Mouse (Mus musculus) hindbrain, embryonic 10.5 days (tissue): ENCODE results near the gene Trp53bp1. TPM values are rescaled to one million over a fixed set of nuclear protein-coding genes. Genes with fewer than 3 reads are reported as not detected.
A peak's percentile ranks its signal among the peaks of the same experiment; 100 is the strongest.

Experiments used
- DNase-seq: peaks from one replicate; pipeline ENCODE4 v3.0.0-alpha.2; 2017; ENCODE audit warnings: low spot score
- H3K27ac ChIP-seq: fragments of 300-500 bp; sonication (generic); 2 replicates; pipeline ENCODE4 v1.5.1; 2016; ENCODE audit warnings: mild to moderate bottlenecking, moderate library complexity
- H3K27me3 ChIP-seq: fragments of 300-500 bp; sonication (generic); 2 replicates; pipeline ENCODE4 v1.6.1; 2016; ENCODE audit warnings: mild to moderate bottlenecking; ENCODE audit not compliant: poor library complexity, insufficient read depth, severe bottlenecking
- H3K36me3 ChIP-seq: fragments of 300-500 bp; sonication (generic); 2 replicates; pipeline ENCODE4 v1.6.1; 2016; ENCODE audit warnings: mild to moderate bottlenecking, moderate library complexity
- H3K4me1 ChIP-seq: fragments of 300-500 bp; sonication (generic); replicated peaks from 2 replicates; pipeline ENCODE4 v1.6.1; 2016; ENCODE audit warnings: mild to moderate bottlenecking
- H3K4me3 ChIP-seq: fragments of 300-500 bp; sonication (generic); 2 replicates; pipeline ENCODE4 v1.5.1; 2016; ENCODE audit warnings: mild to moderate bottlenecking, moderate library complexity
- H3K9me3 ChIP-seq: fragments of 300-500 bp; sonication (generic); 2 replicates; pipeline ENCODE4 v1.6.1; 2016; ENCODE audit warnings: mild to moderate bottlenecking, moderate library complexity
- WGBS: fragments of 180-500 bp; shearing (Covaris S2); methylation state at CpG from one replicate; pipeline ENCODE4 v1.1.7; 2016; 5-methylcytosine and 5-hydroxymethylcytosine counted together
- polyA plus RNA-seq: library from polyadenylated mRNA; unstranded; fragments of >200 nt; fragmentation: Nextera tagmentation; extraction: Ambion mirVana; gene quantifications from 2 replicates; pipeline ENCODE4 v1.2.1, GENCODE M21; 2016

Gene Trp53bp1
- polyA plus RNA-seq, 1 experiment from 2014 or later, result 123 TPM

DNA sequence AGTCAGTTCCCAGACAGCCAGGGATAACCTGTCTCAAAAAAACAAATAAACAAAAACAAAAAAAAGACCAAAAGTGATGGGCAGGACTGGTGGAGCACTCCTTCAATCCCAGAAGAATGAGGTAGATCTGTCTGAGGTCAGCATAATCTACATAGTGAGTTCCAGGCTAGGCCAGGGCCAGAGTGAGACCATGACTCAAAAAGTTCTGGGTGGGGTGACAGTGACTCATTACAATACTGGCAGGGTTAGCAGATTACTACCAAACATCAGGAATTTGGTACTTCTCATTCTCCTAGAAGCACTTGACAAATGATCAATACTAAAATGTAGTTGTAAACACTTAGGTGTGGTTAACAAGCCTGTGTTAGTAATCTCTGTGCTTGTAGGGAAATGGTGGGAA, 51.2 kb downstream of the Trp53bp1 start:
- Histone ChIP-seq H3K27me3 (no peaks in the 10 kb centered on the region), H3K36me3 (peaks cover 99% of the 10 kb centered on the region)
- no peak for DNase-seq

DNA sequence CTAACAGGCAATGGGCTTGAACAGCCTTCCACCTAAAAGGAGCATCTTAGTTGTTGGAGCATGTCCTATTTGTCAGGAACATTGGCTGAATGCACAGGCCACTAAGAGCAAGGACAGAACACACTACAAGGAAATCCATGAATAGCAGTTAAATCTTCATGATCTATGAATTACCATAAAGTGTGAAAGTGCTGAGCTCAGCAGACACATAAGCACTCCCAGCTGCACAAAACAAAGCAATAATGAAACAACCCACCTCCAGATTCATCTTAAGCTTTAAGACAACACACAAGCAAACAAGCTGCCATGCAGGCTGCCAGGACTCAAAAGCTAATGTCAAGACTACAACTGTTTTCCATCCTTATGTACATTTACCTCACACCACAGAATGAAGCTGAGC, 52.0 kb downstream of the Trp53bp1 start:
- Histone ChIP-seq H3K27ac (no peak overlapping the region), H3K27me3 (no peaks in the 10 kb centered on the region), H3K36me3 (peaks cover 99% of the 10 kb centered on the region), H3K9me3 (no peaks in the 10 kb centered on the region), H3K4me3 (no peak overlapping the region), H3K4me1 (peaks cover 3% of the 10 kb centered on the region; the same call in 1 of the 2 replicates)
- DNase-seq, result no peak

More for the DNA sequence above, 51.2 kb downstream of the Trp53bp1 start:
- Histone ChIP-seq H3K9me3 (no peaks in the 10 kb centered on the region), H3K4me1 (peaks cover 3% of the 10 kb centered on the region; the same call in 1 of the 2 replicates), H3K4me3 (no peak overlapping the region), H3K27ac (no peak overlapping the region)

DNA sequence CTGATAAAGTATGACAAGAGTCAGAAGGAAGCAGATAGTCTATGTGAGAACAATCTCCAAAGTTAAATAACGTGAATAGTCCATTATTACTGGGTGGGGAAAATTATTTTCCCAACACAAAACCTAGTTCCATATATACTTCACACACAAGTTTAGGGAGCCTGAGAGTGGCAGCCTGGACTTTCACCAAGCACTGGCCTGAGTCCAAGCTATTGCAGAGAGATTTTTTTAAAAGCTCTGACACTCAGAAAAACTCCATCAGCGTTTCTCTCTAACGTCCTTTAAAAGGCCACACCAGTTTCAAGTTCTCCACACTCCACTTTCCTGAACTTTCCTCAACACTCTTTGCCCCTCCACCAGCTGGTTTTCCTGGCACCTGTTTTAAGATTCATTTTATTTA, 56.7 kb downstream of the Trp53bp1 start:
- Histone ChIP-seq H3K36me3 (peaks cover 100% of the 10 kb centered on the region), H3K4me3 (no peak overlapping the region), H3K27me3 (no peaks in the 10 kb centered on the region), H3K4me1 (no peaks in the 10 kb centered on the region), H3K9me3 (no peaks in the 10 kb centered on the region), H3K27ac (no peak overlapping the region)
- 97% methylated on average over 3 of the region's 3 CpGs for WGBS
- no peak for DNase-seq

DNA sequence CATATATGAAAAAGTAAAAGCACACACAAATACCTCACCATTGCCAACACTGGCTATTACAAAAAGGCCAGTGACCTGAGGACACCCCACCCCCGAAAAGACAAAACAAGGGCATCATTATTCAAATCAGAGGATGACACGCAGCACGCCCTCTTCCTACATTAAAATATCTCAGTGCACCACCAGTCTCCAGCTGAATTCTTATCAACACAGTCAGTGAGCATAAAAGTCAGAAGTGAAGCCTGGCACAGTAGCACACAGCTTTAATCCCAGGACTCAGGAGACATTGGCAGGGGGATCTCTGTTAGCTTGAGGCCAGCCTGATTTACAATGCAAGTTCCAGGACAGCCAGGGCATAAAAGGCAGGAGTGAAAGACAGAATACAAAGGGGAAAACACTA, 64.7 kb downstream of the Trp53bp1 start:
- DNase-seq, result no peak
- 92% methylated on average over 3 of the region's 3 CpGs for WGBS
- Histone ChIP-seq H3K4me1 (no peaks in the 10 kb centered on the region), H3K36me3 (peaks cover 100% of the 10 kb centered on the region), H3K9me3 (no peaks in the 10 kb centered on the region), H3K27ac (no peak overlapping the region), H3K27me3 (no peaks in the 10 kb centered on the region), H3K4me3 (no peak overlapping the region)

DNA sequence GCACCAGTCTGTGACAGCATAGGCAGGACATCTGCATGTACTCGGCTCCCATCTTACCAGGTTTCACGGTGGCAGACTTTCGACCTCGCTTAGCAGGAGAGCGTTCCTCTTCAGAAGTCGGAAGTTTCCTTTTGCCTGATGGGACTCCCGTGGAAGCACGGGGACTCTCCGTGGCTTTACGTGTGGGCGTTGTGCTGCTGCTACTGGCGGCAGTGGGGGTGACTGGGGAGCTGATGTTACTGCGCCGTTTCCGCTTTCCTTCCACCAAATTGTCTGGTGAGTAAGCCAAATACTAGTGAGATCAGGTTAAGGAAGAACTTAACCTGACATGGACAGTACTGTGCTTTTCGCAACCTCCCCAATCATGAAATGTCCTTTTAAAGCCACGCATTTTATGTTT, 66.9 kb downstream of the Trp53bp1 start:
- H3K4me1 ChIP-seq, result no peaks in the 10 kb centered on the region
- WGBS, result 95% methylated on average over 17 of the region's 17 CpGs
- H3K9me3 ChIP-seq, result no peaks in the 10 kb centered on the region
- no peak overlapping the region for H3K4me3 ChIP-seq
- DNase-seq, result no peak
- peaks cover 100% of the 10 kb centered on the region for H3K36me3 ChIP-seq
- no peak overlapping the region for H3K27ac ChIP-seq
- H3K27me3 ChIP-seq, result no peaks in the 10 kb centered on the region

DNA sequence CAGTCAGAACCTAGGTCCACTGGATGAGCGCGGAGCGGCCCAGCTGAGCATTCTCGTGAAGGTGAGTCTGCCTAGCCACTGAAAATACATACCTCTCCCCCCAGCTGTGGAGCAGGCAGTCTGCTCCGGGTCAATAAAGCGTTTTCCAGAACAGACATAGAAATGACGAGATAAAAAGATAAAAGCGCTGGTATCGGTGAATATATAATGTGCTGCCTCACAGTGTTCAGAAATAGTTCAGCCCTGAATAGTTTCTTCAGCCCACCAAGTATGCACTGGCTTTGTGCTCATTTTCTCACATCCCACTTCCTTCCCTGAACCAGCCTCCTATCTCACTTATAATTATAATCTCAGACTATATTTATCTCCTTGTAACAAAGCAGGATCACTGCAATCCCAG, 75.7 kb downstream of the Trp53bp1 start:
- Histone ChIP-seq H3K36me3 (peaks cover 98% of the 10 kb centered on the region), H3K9me3 (no peaks in the 10 kb centered on the region), H3K4me3 (no peak overlapping the region), H3K4me1 (no peaks in the 10 kb centered on the region), H3K27me3 (no peaks in the 10 kb centered on the region), H3K27ac (no peak overlapping the region)
- WGBS, result 93% methylated on average over 9 of the region's 9 CpGs
- no peak for DNase-seq

DNA sequence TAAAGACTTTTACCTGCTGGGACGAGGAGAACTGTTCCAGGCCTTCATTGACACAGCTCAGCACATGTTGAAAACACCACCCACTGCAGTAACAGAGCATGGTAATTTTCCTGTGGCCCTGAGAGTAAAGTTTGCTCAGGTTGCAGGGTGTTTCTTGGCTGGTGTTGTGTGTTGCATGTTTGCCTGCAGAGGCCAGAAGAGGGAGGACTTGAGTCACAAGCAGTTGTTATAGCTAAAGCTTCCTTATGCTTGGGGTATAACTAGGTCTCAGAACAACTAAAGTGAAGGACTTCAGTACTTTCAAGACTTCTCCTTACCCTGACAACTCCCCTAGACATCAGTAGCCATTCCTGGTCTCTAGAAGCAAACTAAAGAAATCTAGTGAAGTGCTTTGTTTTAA, 82.7 kb downstream of the Trp53bp1 start:
- peaks cover 98% of the 10 kb centered on the region for H3K36me3 ChIP-seq

DNA sequence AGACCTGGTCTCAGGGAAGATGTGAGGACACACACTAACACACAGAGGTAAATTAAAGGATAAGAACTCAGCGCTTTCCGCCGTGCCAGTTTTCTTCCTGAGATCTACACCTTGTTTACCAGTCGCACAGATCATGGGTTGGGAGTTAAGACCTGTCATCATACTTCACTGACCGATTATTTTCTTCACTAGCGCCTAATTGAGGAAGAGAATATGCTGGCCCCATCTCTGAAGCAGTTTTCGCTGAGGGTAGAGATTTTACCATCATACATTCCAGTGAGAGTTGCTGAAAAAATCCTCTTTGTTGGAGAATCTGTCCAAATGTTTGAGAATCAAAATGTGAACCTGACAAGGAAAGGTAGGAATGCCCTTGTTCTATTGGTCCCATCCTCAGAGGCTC, 87.1 kb downstream of the Trp53bp1 start:
- 93% methylated on average over 7 of the region's 7 CpGs for WGBS
- Histone ChIP-seq H3K9me3 (no peaks in the 10 kb centered on the region), H3K4me1 (no peaks in the 10 kb centered on the region), H3K4me3 (no peak overlapping the region), H3K36me3 (peaks cover 99% of the 10 kb centered on the region), H3K27ac (no peak overlapping the region), H3K27me3 (no peaks in the 10 kb centered on the region)
- no peak for DNase-seq

More for the DNA sequence above, 82.7 kb downstream of the Trp53bp1 start:
- no peak overlapping the region for H3K4me3 ChIP-seq
- WGBS, result 76% methylated on average over 1 of the region's 1 CpGs
- H3K27me3 ChIP-seq, result no peaks in the 10 kb centered on the region
- no peak overlapping the region for H3K27ac ChIP-seq
- H3K9me3 ChIP-seq, result no peaks in the 10 kb centered on the region
- H3K4me1 ChIP-seq, result no peaks in the 10 kb centered on the region
- DNase-seq, result no peak

DNA sequence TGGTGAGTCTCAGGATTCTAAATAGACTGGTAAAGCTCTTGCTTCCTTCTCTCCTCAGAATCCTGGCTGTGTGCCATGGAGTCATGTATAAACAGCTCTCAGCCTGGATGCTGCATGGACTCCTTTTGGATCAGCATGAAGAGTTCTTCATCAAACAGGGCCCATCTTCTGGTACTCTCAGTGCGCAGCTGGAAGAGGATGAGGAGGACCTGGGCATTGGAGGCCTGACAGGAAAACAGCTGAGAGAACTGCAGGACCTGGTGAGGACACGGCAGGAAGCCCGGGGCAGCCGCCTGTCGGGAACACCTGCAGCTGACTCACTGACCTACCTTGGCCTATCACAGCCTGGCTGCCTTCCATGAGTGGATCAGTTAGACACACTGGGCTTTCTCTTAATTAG, 87.8 kb downstream of the Trp53bp1 start:
- no peak for DNase-seq
- WGBS, result 94% methylated on average over 5 of the region's 5 CpGs

DNA sequence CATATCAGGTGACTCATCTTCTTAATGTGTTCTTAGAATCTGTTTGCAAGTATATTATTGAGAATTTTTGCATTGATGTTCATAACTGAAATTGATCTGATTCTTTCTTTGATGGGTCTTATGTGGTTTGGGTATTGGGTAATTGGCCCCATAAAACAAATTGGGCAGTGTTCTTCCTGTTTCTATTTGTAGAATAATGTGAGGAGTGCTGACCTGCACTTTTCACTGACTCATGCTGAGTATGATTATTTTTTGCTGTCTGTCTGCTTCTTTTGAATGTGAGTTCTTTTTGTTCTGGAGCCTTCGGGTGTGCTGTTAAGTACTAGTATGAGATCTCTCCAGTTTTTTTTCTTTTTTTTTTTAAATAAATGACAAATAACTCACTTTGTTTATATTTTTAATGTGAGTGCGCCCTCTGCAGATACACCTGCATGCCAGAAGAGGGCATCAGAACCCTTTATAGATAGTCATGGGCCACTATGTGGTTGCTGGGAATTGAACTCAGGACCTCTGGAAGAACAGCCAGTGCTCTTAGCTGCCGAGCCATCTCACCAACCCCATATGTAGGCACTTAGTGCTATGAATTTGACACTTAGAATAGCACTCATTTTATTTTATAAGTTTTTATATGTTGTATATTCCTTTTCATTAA, 92.3 kb downstream of the Trp53bp1 start:
- no peak for DNase-seq
- Histone ChIP-seq H3K36me3 (peaks cover 99% of the 10 kb centered on the region), H3K27me3 (no peaks in the 10 kb centered on the region), H3K4me3 (no peak overlapping the region), H3K27ac (no peak overlapping the region), H3K4me1 (no peaks in the 10 kb centered on the region), H3K9me3 (no peaks in the 10 kb centered on the region)
- 91% methylated on average over 3 of the region's 3 CpGs for WGBS

More for the DNA sequence above, 87.8 kb downstream of the Trp53bp1 start:
- Histone ChIP-seq H3K9me3 (no peaks in the 10 kb centered on the region), H3K27me3 (no peaks in the 10 kb centered on the region), H3K36me3 (peaks cover 99% of the 10 kb centered on the region), H3K27ac (no peak overlapping the region), H3K4me1 (no peaks in the 10 kb centered on the region), H3K4me3 (no peak overlapping the region)

DNA sequence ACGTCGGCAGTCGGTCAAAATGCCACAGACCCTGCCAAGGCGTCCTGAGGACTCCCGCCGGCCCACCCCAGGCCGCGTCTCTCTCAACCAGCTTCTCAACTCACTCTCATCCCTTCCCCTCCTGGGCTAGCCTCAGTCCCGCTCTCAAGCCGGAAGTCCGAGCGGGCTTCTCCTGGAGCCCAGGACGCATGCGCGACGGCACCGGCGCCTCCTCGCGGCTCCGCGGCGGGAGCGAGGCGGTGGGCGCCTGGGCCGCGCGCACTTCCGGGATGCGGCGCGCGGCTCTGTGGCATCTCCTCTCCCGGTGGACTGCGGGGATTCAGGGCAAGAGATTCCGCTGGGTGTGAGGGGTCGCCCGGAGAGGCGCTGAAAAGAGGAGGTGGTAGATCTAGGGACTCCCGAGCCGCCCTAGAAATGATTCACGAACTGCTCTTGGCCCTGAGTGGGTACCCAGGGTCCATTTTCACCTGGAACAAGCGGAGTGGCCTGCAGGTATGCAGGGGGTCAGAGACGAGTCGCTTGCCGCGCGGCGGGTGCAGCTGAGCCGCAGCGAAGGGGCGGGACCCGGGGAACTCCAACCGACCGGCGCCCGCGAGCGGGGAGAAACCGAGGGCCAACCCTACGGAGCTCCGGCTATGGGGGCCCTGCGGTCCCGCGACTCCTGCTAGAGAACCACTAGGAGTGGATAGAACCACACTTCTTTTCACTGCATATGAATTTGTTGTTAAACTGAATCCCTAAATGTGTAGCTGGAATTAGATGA, 100.0 kb downstream of the Trp53bp1 start, which contains the start of gene Zscan29:
Gene Zscan29 (minus strand): TSS at position 146 of the 763 bp plus-strand sequence.
- WGBS, result 0% methylated on average over 66 of the region's 66 CpGs
- peak; percentile 92 for DNase-seq
- Histone ChIP-seq H3K27me3 (no peaks in the 10 kb centered on the region), H3K36me3 (peaks cover 50% of the 10 kb centered on the region), H3K4me1 (peaks cover 26% of the 10 kb centered on the region), H3K9me3 (no peaks in the 10 kb centered on the region), H3K27ac (peak within 1 kb of the TSS; percentile 94), H3K4me3 (peak within 1 kb of the TSS; percentile 91)

DNA sequence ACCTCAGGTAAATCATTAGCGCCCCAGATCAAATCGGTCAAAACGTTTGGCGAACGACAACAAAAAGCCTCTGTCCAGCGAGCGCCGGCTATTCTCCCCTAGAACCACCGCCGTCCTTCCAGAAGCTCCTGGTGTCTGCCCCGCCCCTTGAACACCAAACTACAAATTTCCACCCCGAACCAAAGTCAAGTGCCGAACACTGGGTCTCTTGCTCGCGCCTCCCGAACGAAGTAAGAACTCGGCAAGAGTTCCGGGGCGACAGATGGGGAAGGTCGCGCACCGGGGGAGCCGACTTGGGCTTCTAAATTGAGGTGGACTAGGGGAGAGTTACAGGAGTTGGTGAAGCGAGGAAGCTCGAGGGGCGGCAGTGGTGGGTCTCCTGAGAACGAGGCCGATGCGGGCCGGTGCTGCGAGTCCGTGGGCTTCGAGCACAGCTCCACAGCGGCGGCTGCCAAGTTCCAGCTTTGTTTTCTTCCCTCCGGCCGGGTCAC, 100.7 kb downstream of the Trp53bp1 start, which contains the start of gene Tubgcp4:
Gene Tubgcp4 (plus strand): TSS at position 174 of the 491 bp plus-strand sequence.
- Histone ChIP-seq H3K4me1 (peaks cover 26% of the 10 kb centered on the region), H3K9me3 (no peaks in the 10 kb centered on the region), H3K27ac (peak within 1 kb of the TSS; percentile 94), H3K4me3 (peak within 1 kb of the TSS; percentile 91), H3K27me3 (no peaks in the 10 kb centered on the region), H3K36me3 (peaks cover 50% of the 10 kb centered on the region)
- WGBS, result under 1% methylated on average over 38 of the region's 38 CpGs
- DNase-seq, result no peak

DNA sequence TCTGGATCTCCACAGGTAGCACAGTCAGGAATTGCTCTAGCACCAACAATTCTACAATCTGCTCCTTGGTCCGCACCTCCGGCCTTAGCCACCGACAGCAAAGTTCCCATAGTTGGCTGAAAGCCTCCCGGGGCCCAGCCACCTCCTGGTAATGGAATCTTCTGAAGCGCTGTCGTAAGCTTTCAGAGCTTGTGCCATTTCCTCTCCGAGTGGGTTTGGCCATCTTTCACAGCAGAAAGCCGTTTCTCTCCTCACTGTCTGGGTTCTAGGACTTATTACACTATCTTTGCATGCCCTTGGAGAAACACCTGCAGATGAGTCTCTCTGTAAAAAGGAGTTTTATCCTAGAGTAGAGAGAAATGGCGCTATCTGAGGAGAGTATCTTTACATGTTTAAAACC, 101.3 kb downstream of the Trp53bp1 start:
- peaks cover 26% of the 10 kb centered on the region for H3K4me1 ChIP-seq
- DNase-seq, result peak; percentile 25
- peak overlapping the region; percentile 94 for H3K27ac ChIP-seq
- no peaks in the 10 kb centered on the region for H3K27me3 ChIP-seq
- H3K4me3 ChIP-seq, result peak overlapping the region; percentile 91
- 12% methylated on average over 9 of the region's 9 CpGs for WGBS
- no peaks in the 10 kb centered on the region for H3K9me3 ChIP-seq
- H3K36me3 ChIP-seq, result peaks cover 48% of the 10 kb centered on the region
